Mouse (Mus musculus) G1E (cell line): ENCODE measurements around the gene Clec11a. TPM values are rescaled to one million over a fixed set of nuclear protein-coding genes. Genes with fewer than 3 reads are reported as not detected.

Experiments
- ATAC-seq: 2 replicates; pipeline ENCODE4 v1.8.0; 2016; ENCODE audit warnings: mild to moderate bottlenecking; ENCODE audit not compliant: insufficient number of reproducible peaks, poor library complexity, low FRiP score, severe bottlenecking; ENCODE audit errors: extremely low read depth
- DNase-seq: peaks from one replicate; pipeline ENCODE4 v3.0.0; 2012; ENCODE audit warnings: low spot score
- H3K27me3 ChIP-seq: 2 replicates; pipeline ENCODE4 v1.6.1; 2012; ENCODE audit warnings: mild to moderate bottlenecking, low read length, inconsistent platforms; ENCODE audit not compliant: insufficient read depth
- H3K36me3 ChIP-seq: replicated peaks from 2 replicates; pipeline ENCODE3; 2012; ENCODE audit warnings: mild to moderate bottlenecking, inconsistent platforms
- H3K4me1 ChIP-seq: 2 replicates; pipeline ENCODE4 v1.6.1; 2012; ENCODE audit warnings: low read depth, low read length, inconsistent platforms, mixed read lengths; ENCODE audit not compliant: insufficient read depth
- H3K4me3 ChIP-seq: 2 replicates; pipeline ENCODE4 v1.5.1; 2012; ENCODE audit warnings: low read depth, mild to moderate bottlenecking, inconsistent platforms, low read length, moderate library complexity, mixed read lengths
- H3K9me3 ChIP-seq: replicated peaks from 2 replicates; pipeline ENCODE4 v1.6.1; 2012; ENCODE audit warnings: inconsistent platforms
- CTCF ChIP-seq: IDR thresholded peaks from 2 replicates; pipeline ENCODE4 v1.5.1; 2012; ENCODE audit warnings: low read depth, low read length, inconsistent platforms, mixed read lengths
- GATA1 ChIP-seq: IDR thresholded peaks from 2 replicates; pipeline ENCODE4 v1.6.1; 2012; ENCODE audit warnings: borderline replicate concordance, low read length, inconsistent platforms, mixed read lengths
- GATA2 ChIP-seq: IDR thresholded peaks from 2 replicates; pipeline ENCODE4 v1.6.1; 2012; ENCODE audit warnings: low read depth, low read length, inconsistent platforms, borderline replicate concordance
- POLR2AphosphoS5 ChIP-seq: IDR thresholded peaks from 2 replicates; pipeline ENCODE4 v1.6.1; 2012; ENCODE audit warnings: low read depth, low read length, inconsistent platforms; ENCODE audit not compliant: insufficient replicate concordance
- TAL1 ChIP-seq: conservative IDR thresholded peaks from 2 replicates; pipeline ENCODE4 v1.6.1; 2012; ENCODE audit warnings: low read depth, low read length, inconsistent platforms, mixed read lengths
- polyA plus RNA-seq: library from polyadenylated mRNA; stranded (reverse); fragments of >175 nt; gene quantifications from 2 replicates; pipeline ENCODE4 v1.2.3, GENCODE M21; 2012
- total RNA-seq, 2 experiments: library from RNA; stranded (forward) in 1 of 2; stranded (reverse) in 1 of 2; fragments of 200-1000 nt in 1 of 2; fragments of >200 nt in 1 of 2; fragmentation: Nextera tagmentation in 1 of 2; gene quantifications; 2 replicates each; pipeline ENCODE4 v1.2.3; 2014 to 2017

Clec11a gene
- total and polyA plus RNA-seq, 3 experiments: 1.8 to 3.3 (median 3.1) TPM

GRCm38 (mm10) chr7:44326614-44327013, 19.9 kb upstream of the Clec11a start:
- Histone ChIP-seq H3K4me3 (no peak overlapping the region), H3K4me1 (no peaks in the 10 kb centered on the region), H3K9me3 (no peaks in the 10 kb centered on the region), H3K36me3 (no peaks in the 10 kb centered on the region), H3K27me3 (peaks cover 7% of the 10 kb centered on the region)
- TF ChIP-seq GATA1 (no peak), GATA2 (no peak), TAL1 (no peak), CTCF (no peak), POLR2AphosphoS5 (no peak)
- ATAC-seq (no peak), DNase-seq (no peak)

- Histone ChIP-seq H3K36me3 (no peaks in the 10 kb centered on the region), H3K4me1 (no peaks in the 10 kb centered on the region), H3K27me3 (peaks cover 11% of the 10 kb centered on the region; the same call in 1 of the 2 replicates), H3K9me3 (no peaks in the 10 kb centered on the region), H3K4me3 (no peak overlapping the region)
- ATAC-seq: no peak
- DNase-seq: no peak
- no peak for TF ChIP-seq TAL1
- TF ChIP-seq GATA2: no peak
- TF ChIP-seq GATA1: no peak
- TF ChIP-seq POLR2AphosphoS5: no peak
- no peak for TF ChIP-seq CTCF
Measured at GRCm38 (mm10) chr7:44322290-44322689, 15.6 kb upstream of the Clec11a start.

- Histone ChIP-seq H3K27me3 (peaks cover 11% of the 10 kb centered on the region), H3K9me3 (no peaks in the 10 kb centered on the region), H3K36me3 (no peaks in the 10 kb centered on the region), H3K4me1 (no peaks in the 10 kb centered on the region), H3K4me3 (no peak overlapping the region)
- ATAC-seq (no peak), DNase-seq (no peak)
- TF ChIP-seq TAL1 (no peak), CTCF (no peak), POLR2AphosphoS5 (no peak)
Measured at GRCm38 (mm10) chr7:44320886-44321285, 14.2 kb upstream of the Clec11a start.

- peaks cover 13% of the 10 kb centered on the region for H3K27me3 ChIP-seq
- ATAC-seq: no peak
- no peaks in the 10 kb centered on the region for H3K36me3 ChIP-seq
- TF ChIP-seq GATA2 (no peak), CTCF (no peak), POLR2AphosphoS5 (no peak), GATA1 (no peak), TAL1 (no peak)
- H3K9me3 ChIP-seq: no peaks in the 10 kb centered on the region
- no peak for DNase-seq
- no peaks in the 10 kb centered on the region for H3K4me1 ChIP-seq
- no peak overlapping the region for H3K4me3 ChIP-seq
Measured at GRCm38 (mm10) chr7:44317913-44318312, 11.2 kb upstream of the Clec11a start.

- Histone ChIP-seq H3K9me3 (no peaks in the 10 kb centered on the region), H3K4me3 (no peak overlapping the region), H3K27me3 (peaks cover 60% of the 10 kb centered on the region), H3K4me1 (peaks cover 9% of the 10 kb centered on the region; the same call in 1 of the 2 replicates), H3K36me3 (no peaks in the 10 kb centered on the region)
- ATAC-seq (no peak), DNase-seq (no peak)
- TF ChIP-seq GATA2 (no peak), CTCF (no peak), TAL1 (no peak), GATA1 (no peak), POLR2AphosphoS5 (no peak)
Measured at GRCm38 (mm10) chr7:44312484-44312883, 5.8 kb upstream of the Clec11a start.

GRCm38 (mm10) chr7:44311713-44312304, 5.1 kb upstream of the Clec11a start:
- no peaks in the 10 kb centered on the region for H3K36me3 ChIP-seq
- peaks cover 9% of the 10 kb centered on the region; the same call in 1 of the 2 replicates for H3K4me1 ChIP-seq
- ATAC-seq (no peak), DNase-seq (no peak)
- H3K27me3 ChIP-seq: peaks cover 65% of the 10 kb centered on the region
- no peak overlapping the region for H3K4me3 ChIP-seq
- no peak for TF ChIP-seq CTCF
- no peak for TF ChIP-seq GATA1
- TF ChIP-seq GATA2: no peak
- no peak for TF ChIP-seq POLR2AphosphoS5
- TF ChIP-seq TAL1: no peak
- no peaks in the 10 kb centered on the region for H3K9me3 ChIP-seq
